Mouse (Mus musculus) MEL-GATA-1-ER (cell line): ENCODE measurements around the gene Smgc.
"Not testable (repeated sequence)": the region's sequence is repeated elsewhere in the genome, so short reads cannot be mapped to it uniquely, and the experiment has no call there.

ENCODE experiments used
- DNase-seq: peaks from one replicate; pipeline ENCODE4 v3.0.0-alpha.2; 2012; ENCODE audit warnings: low read depth; ENCODE audit errors: extremely low read depth

The Smgc gene

GRCm38 (mm10) chr15:91837965-91838364, at the start of gene Smgc:
Gene Smgc (plus strand): TSS chr15:91838265.
- no peak for DNase-seq

GRCm38 (mm10) chr15:91788338-91788737, 49.7 kb upstream of the Smgc start:
- DNase-seq, result no peak

- no peak for DNase-seq
These were observed 31.6 kb upstream of the Smgc start for GRCm38 (mm10) chr15:91806463-91806862.

- no peak for DNase-seq
These were observed 2.7 kb upstream of the Smgc start for GRCm38 (mm10) chr15:91835319-91835718.

- DNase-seq, result not testable (repeated sequence)
These were observed 26.1 kb downstream of the Smgc start for GRCm38 (mm10) chr15:91864130-91864529.

GRCm38 (mm10) chr15:91900245-91900644, 62.2 kb downstream of the Smgc start:
- no peak for DNase-seq

GRCm38 (mm10) chr15:91907046-91907445, 69.0 kb downstream of the Smgc start:
- not testable (repeated sequence) for DNase-seq
